Mouse (Mus musculus): ENCODE results near the gene Mybbp1a.

DNA sequence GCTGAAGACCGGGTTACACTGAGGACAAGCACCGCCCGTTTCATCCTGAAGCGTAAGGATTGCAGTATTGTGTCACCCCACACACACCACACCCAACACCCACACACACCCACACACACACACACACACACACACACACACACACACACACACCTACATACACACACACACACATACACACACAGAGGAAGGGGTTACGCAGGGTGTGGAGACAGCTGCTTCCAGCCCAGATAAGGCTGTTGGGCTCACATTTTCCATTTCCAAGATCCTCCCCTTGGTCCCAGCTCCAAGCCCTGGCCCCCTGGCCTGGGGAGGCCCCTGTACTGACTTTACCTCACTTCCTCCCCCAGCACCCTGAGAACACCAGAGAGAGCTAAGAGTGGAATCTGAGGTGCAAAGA, 24.5 kb upstream of the Mybbp1a start:
- TF ChIP-seq POLR2A (IDR thresholded peaks at IDR 0.05; ENCODE audit: low read depth, low read length): no peak
- no peak for TF ChIP-seq CTCF (IDR thresholded peaks at IDR 0.05; ENCODE audit: borderline replicate concordance, insufficient read depth, low read length)
